Comparison of ENCODE assay signal across 13 mouse cellular contexts in genomic region chr6:144337436-144337969, GRCm38 (mm10).
DNase-seq lines count a peak whose midpoint lies in the region; ATAC-seq lines count a peak whose summit lies in the region.
"Had no signal": no experiment of that assay in that cellular context is flagged by ENCODE, and none has a peak within 500 bp of the region (broad histone marks: within the 10 kb centered on the region; RNA-seq: fewer than 3 reads in every experiment).

No protein-coding gene starts in this region.

- DNase-seq in lung, postnatal 25 days (ENCODE audit: low spot score) = no peak
- DNase-seq in lung, postnatal 10 days = peak; percentile 38
- no peak for DNase-seq in ovary, postnatal 14 days (ENCODE audit: low spot score)
- DNase-seq in left cerebral cortex, postnatal 14 days (ENCODE audit: low spot score in 2 of 2) = no peak
- DNase-seq: adrenal gland, postnatal 14 days; cerebellum, adult 11-12 months; liver, embryonic 13.5 days; right cerebral cortex, adult 18-20 months; thymus, postnatal 36 days had no signal

- H3K27ac ChIP-seq in lung, embryonic 16.5 days (ENCODE audit: low read length) = no peak overlapping the region
- no peak overlapping the region for H3K27ac ChIP-seq in forebrain, embryonic 13.5 days
- no peak overlapping the region for H3K27ac ChIP-seq in neural tube, embryonic 13.5 days (replicated peaks)
- no peak overlapping the region for H3K27ac ChIP-seq in liver, embryonic 12.5 days
- H3K27ac ChIP-seq: liver, embryonic 13.5 days had no signal

- peaks cover 9% of the 10 kb centered on the region for H3K4me1 ChIP-seq in lung, embryonic 16.5 days (replicated peaks; ENCODE audit: control insufficient read depth, insufficient read depth, low read length)
- peaks cover 17% of the 10 kb centered on the region for H3K4me1 ChIP-seq in forebrain, embryonic 13.5 days
- H3K4me1 ChIP-seq in neural tube, embryonic 13.5 days (replicated peaks) = peaks cover 11% of the 10 kb centered on the region
- H3K4me1 ChIP-seq in liver, embryonic 12.5 days = no peaks in the 10 kb centered on the region
- H3K4me1 ChIP-seq: liver, embryonic 13.5 days had no signal

- 19% methylated on average over 14 of the region's 14 CpGs for WGBS in lung, embryonic 16.5 days
- WGBS in forebrain, embryonic 13.5 days = 2% methylated on average over 14 of the region's 14 CpGs
- WGBS in neural tube, embryonic 13.5 days = 13% methylated on average over 14 of the region's 14 CpGs
- WGBS in liver, embryonic 12.5 days (ENCODE audit: insufficient replicate concordance) = 54% methylated on average over 14 of the region's 14 CpGs

- peak; percentile 62 for ATAC-seq in lung, embryonic 16.5 days (ENCODE audit: low read depth)
- no peak for ATAC-seq in forebrain, embryonic 13.5 days
- ATAC-seq in neural tube, embryonic 13.5 days (ENCODE audit: low read depth) = no peak
- no peak for ATAC-seq in liver, embryonic 12.5 days

- no peak overlapping the region for H3K9ac ChIP-seq in lung, embryonic 16.5 days (ENCODE audit: low read length)
- no peak overlapping the region for H3K9ac ChIP-seq in forebrain, embryonic 13.5 days
- peak overlapping the region; percentile 53 for H3K9ac ChIP-seq in neural tube, embryonic 13.5 days
- H3K9ac ChIP-seq in liver, embryonic 12.5 days = no peak overlapping the region
- H3K9ac ChIP-seq: liver, embryonic 13.5 days had no signal

- H3K9me3 ChIP-seq in lung, embryonic 16.5 days (ENCODE audit: control insufficient read depth, low read length) = peaks cover 4% of the 10 kb centered on the region
- H3K9me3 ChIP-seq in forebrain, embryonic 13.5 days (replicated peaks) = peaks cover 5% of the 10 kb centered on the region
- H3K9me3 ChIP-seq in neural tube, embryonic 13.5 days = peaks cover 7% of the 10 kb centered on the region; the same call in 1 of the 2 replicates
- H3K9me3 ChIP-seq in liver, embryonic 12.5 days (replicated peaks) = peaks cover 7% of the 10 kb centered on the region; the same call in 1 of the 2 replicates

- no peak overlapping the region for H3K4me3 ChIP-seq in lung, embryonic 16.5 days (ENCODE audit: low read length)
- H3K4me3 ChIP-seq in forebrain, embryonic 13.5 days = no peak overlapping the region
- H3K4me3 ChIP-seq in neural tube, embryonic 13.5 days = no peak overlapping the region
- no peak overlapping the region for H3K4me3 ChIP-seq in liver, embryonic 12.5 days
- H3K4me3 ChIP-seq: liver, embryonic 13.5 days had no signal

- intact Hi-C loops in left cerebral cortex, postnatal 14 days (cut with DNase I) = loop anchor here (10.0 kb wide), 1 partner anchor 627 kb away; no protein-coding TSS in a partner anchor

- H3K36me3 ChIP-seq in lung, embryonic 16.5 days (ENCODE audit: control insufficient read depth, insufficient read depth, low read length) = no peaks in the 10 kb centered on the region
- H3K36me3 ChIP-seq in forebrain, embryonic 13.5 days (ENCODE audit: poor library complexity, severe bottlenecking) = no peaks in the 10 kb centered on the region
- no peaks in the 10 kb centered on the region for H3K36me3 ChIP-seq in neural tube, embryonic 13.5 days
- H3K36me3 ChIP-seq in liver, embryonic 12.5 days = no peaks in the 10 kb centered on the region
- H3K36me3 ChIP-seq: liver, embryonic 13.5 days had no signal

- H3K4me2 ChIP-seq in lung, embryonic 16.5 days (ENCODE audit: low read depth, low read length) = peak overlapping the region; percentile 19; the same call in 1 of the 2 replicates
- H3K4me2 ChIP-seq in forebrain, embryonic 13.5 days = peak overlapping the region; percentile 45
- H3K4me2 ChIP-seq in neural tube, embryonic 13.5 days = peak overlapping the region; percentile 34; the same call in 1 of the 2 replicates
- H3K4me2 ChIP-seq in liver, embryonic 12.5 days = no peak overlapping the region
- H3K4me2 ChIP-seq: liver, embryonic 13.5 days had no signal

- H3K27me3 ChIP-seq in lung, embryonic 16.5 days (ENCODE audit: control insufficient read depth, insufficient read depth, low read depth, low read length) = no peaks in the 10 kb centered on the region
- H3K27me3 ChIP-seq in forebrain, embryonic 13.5 days = no peaks in the 10 kb centered on the region
- peaks cover 14% of the 10 kb centered on the region for H3K27me3 ChIP-seq in neural tube, embryonic 13.5 days
- no peaks in the 10 kb centered on the region for H3K27me3 ChIP-seq in liver, embryonic 12.5 days (replicated peaks)
- H3K27me3 ChIP-seq: liver, embryonic 13.5 days had no signal
